Mouse (Mus musculus) forebrain, embryonic 14.5 days (tissue): Measurements from ENCODE around the gene Trpm3. TPM values are rescaled to one million over a fixed set of nuclear protein-coding genes. Genes with fewer than 3 reads are reported as not detected.
A peak's percentile ranks its signal among the peaks of the same experiment; 100 is the strongest.

ENCODE experiments used
- ATAC-seq: fragments of 200-750 bp; cut with Nextera tagmentation; 2 replicates; pipeline ENCODE4 v1.8.0; 2017; ENCODE audit warnings: mild to moderate bottlenecking, moderate library complexity
- DNase-seq: peaks from one replicate; pipeline ENCODE4 v3.0.0-alpha.2; 2015; ENCODE audit warnings: low spot score
- H3K27ac ChIP-seq: fragments of 300-500 bp; sonication (generic); 2 replicates; pipeline ENCODE4 v1.5.1; 2014; ENCODE audit warnings: low read depth, mild to moderate bottlenecking, control low read depth, low read length, moderate library complexity
- H3K27me3 ChIP-seq: fragments of 300-500 bp; sonication (generic); replicated peaks from 2 replicates; pipeline ENCODE4 v1.6.1; 2014; ENCODE audit warnings: low read length, control low read depth, mixed read lengths; ENCODE audit not compliant: control insufficient read depth, insufficient read depth
- H3K36me3 ChIP-seq: fragments of 300-500 bp; sonication (generic); 2 replicates; pipeline ENCODE4 v1.6.1; 2014; ENCODE audit warnings: low read length, control low read depth; ENCODE audit not compliant: control insufficient read depth, insufficient read depth
- H3K4me1 ChIP-seq: fragments of 300-500 bp; sonication (generic); 2 replicates; pipeline ENCODE4 v1.6.1; 2014; ENCODE audit warnings: antibody characterized with exemption, low read length, control low read depth; ENCODE audit not compliant: control insufficient read depth, insufficient read depth
- H3K4me2 ChIP-seq: fragments of 300-500 bp; sonication (generic); 2 replicates; pipeline ENCODE4 v1.6.1; 2014; ENCODE audit warnings: mild to moderate bottlenecking, control low read depth, low read length
- H3K4me3 ChIP-seq: fragments of 300-500 bp; sonication (generic); 2 replicates; pipeline ENCODE4 v1.5.1; 2014; ENCODE audit warnings: low read depth, low read length, control low read depth
- H3K9ac ChIP-seq: fragments of 300-500 bp; sonication (generic); 2 replicates; pipeline ENCODE4 v1.6.1; 2014; ENCODE audit warnings: mild to moderate bottlenecking, low read length, control low read depth, moderate library complexity
- H3K9me3 ChIP-seq: fragments of 300-500 bp; sonication (generic); replicated peaks from 2 replicates; pipeline ENCODE4 v1.6.1; 2016; ENCODE audit warnings: low read length, control low read depth, mixed read lengths; ENCODE audit not compliant: control insufficient read depth
- WGBS: fragments of 180-500 bp; shearing (Covaris S2); extraction: QIAGEN DNeasy Blood & Tissue Kit; methylation state at CpG from one replicate; pipeline ENCODE4 v1.1.7; 2014; 5-methylcytosine and 5-hydroxymethylcytosine counted together
- polyA plus RNA-seq: library from polyadenylated mRNA; unstranded; fragments of >200 nt; fragmentation: Nextera tagmentation; extraction: Ambion mirVana; gene quantifications from 2 replicates; pipeline ENCODE4 v1.2.1, GENCODE M21; 2014

The Trpm3 gene
- polyA plus RNA-seq, 1 experiment from 2014 or later, result 10.7 TPM

DNA sequence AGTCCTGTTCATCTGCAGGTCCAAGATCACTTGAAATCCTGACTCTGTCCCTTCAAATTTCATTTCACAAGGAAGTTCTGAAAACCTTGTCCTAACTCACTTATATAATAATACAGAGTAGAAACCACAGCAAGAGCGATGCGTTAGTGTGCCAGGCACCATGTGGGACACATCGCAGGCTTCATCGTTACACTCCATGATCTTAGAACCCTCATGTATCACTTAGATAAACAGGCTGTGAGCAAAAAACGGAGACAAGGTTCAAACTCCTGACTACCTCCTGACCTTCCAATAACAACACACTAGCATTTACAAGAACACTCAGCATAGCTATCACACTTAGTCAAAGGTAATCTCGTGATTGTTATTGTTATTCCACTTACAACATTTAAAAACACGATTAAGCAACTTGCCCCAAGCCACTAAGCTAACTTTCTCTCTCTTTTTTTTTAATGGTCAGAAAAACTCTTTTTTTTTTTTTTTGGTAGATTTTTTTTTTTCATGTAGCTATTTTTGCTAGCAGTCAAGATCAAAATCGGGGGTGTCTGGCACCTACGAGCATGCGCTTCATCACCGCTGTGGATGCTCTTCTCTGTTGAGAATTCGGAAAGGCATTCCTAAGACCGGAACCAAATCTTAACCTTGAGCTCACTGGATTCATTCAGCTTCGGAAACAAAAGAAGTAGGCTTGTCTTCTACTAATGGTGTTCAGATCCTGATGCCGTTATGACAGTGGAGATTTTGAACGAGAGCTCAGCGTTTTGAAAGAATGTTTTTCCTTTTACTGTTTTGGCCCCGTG, 784.2 kb downstream of the Trpm3 start:
- DNase-seq (no peak), ATAC-seq (no peak)
- Histone ChIP-seq H3K4me3 (no peak overlapping the region), H3K9me3 (no peaks in the 10 kb centered on the region), H3K36me3 (no peaks in the 10 kb centered on the region), H3K4me1 (no peaks in the 10 kb centered on the region), H3K27me3 (no peaks in the 10 kb centered on the region), H3K4me2 (no peak overlapping the region), H3K27ac (no peak overlapping the region), H3K9ac (no peak overlapping the region)
- 93% methylated on average over 18 of the region's 18 CpGs for WGBS

DNA sequence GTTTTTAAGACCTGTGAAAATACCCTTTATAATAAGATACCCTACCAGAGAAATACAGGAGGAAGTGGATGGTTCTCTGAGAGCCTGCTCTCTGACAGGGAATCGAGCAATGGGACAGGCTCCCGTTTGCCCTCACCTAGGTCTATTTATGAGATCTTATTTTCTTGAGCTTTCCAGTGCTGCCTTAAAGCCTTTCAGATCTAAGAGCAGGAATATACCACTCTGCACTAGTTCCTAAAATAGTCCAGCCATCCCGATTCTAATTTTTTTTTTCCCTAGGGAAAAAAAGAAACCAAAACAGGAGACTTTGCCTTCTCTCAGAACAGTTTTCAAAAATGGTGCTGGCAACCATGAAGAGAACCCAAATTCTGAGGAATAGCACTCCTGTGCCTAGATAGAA, 786.4 kb downstream of the Trpm3 start:
- no peaks in the 10 kb centered on the region; the same call in 1 of the 2 replicates for H3K4me1 ChIP-seq
- H3K4me2 ChIP-seq, result no peak overlapping the region
- H3K9me3 ChIP-seq, result no peaks in the 10 kb centered on the region
- no peaks in the 10 kb centered on the region for H3K27me3 ChIP-seq
- no peaks in the 10 kb centered on the region for H3K36me3 ChIP-seq
- no peak overlapping the region for H3K27ac ChIP-seq
- no peak overlapping the region for H3K9ac ChIP-seq
- DNase-seq (no peak), ATAC-seq (no peak)
- no peak overlapping the region for H3K4me3 ChIP-seq
- 88% methylated on average over 3 of the region's 3 CpGs for WGBS

DNA sequence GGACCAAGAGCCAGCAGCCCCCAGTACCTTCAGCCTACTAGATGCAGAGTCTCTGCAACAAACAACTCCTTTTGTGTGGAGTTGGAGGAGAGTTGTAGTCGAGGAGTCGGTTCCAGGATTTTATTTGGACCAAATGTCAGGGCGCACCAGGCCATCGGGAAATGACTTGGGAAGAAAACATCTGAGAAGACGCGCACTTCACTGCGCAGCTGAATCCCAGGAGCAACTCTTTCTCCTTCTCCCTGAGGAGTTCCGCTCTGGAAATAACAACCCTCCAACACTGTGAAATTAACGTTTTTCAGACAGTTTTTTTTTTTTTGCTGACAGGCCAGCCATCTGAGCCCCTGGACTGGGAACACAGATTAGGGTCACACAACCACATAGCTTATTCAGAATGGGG, 787.9 kb downstream of the Trpm3 start:
- ATAC-seq (no peak), DNase-seq (no peak)
- H3K9ac ChIP-seq, result no peak overlapping the region
- no peak overlapping the region for H3K4me2 ChIP-seq
- no peaks in the 10 kb centered on the region; the same call in 1 of the 2 replicates for H3K4me1 ChIP-seq
- 89% methylated on average over 9 of the region's 9 CpGs for WGBS
- H3K36me3 ChIP-seq, result no peaks in the 10 kb centered on the region
- no peak overlapping the region for H3K4me3 ChIP-seq
- no peaks in the 10 kb centered on the region for H3K9me3 ChIP-seq
- H3K27ac ChIP-seq, result no peak overlapping the region
- H3K27me3 ChIP-seq, result no peaks in the 10 kb centered on the region

DNA sequence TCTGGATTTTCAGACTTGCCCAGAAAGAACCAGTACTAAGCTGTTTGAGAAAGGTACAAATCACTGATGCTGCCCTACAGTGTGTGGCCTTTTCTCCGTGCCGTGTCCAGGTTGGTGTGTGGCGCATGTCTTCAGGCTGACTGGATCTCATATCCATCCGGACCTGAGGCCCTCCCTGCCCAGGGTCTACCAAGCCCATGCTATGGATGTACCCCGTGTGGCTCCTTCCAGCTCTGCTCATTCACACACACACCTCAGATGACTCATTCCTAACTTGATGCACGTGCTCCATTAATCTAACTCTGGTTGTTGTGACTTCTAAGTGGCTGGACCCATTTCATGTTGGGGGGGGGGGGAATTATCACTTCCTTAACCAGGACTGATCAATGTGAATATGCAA, 789.5 kb downstream of the Trpm3 start:
- 93% methylated on average over 6 of the region's 6 CpGs for WGBS
- H3K4me1 ChIP-seq, result no peaks in the 10 kb centered on the region; the same call in 1 of the 2 replicates
- no peak for ATAC-seq
- no peaks in the 10 kb centered on the region for H3K27me3 ChIP-seq
- no peaks in the 10 kb centered on the region for H3K36me3 ChIP-seq
- no peak overlapping the region for H3K4me2 ChIP-seq
- no peak overlapping the region for H3K27ac ChIP-seq
- H3K9me3 ChIP-seq, result no peaks in the 10 kb centered on the region
- no peak for DNase-seq
- no peak overlapping the region for H3K9ac ChIP-seq
- H3K4me3 ChIP-seq, result no peak overlapping the region

DNA sequence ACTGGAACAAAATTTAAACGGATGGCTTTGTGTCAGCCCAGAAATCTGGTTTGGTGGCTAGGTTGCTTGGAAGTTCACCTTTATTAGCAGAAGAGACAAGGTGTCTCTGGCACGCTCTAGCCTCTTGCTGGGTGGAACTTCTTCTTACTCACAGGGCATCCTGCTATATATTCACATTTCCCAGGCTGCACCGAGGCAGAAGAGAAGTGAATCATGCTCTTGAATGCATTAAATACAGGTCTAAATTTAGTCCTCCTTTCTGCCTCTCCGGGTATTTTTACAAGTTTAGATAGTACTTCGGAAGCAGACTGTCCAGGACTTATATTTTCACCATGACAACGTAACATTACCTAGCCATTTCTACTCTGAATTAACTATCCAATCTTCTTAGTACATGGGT, 790.9 kb downstream of the Trpm3 start:
- Histone ChIP-seq H3K27me3 (no peaks in the 10 kb centered on the region), H3K4me1 (no peaks in the 10 kb centered on the region; the same call in 1 of the 2 replicates), H3K4me3 (no peak overlapping the region), H3K27ac (no peak overlapping the region), H3K9ac (no peak overlapping the region), H3K9me3 (no peaks in the 10 kb centered on the region), H3K36me3 (no peaks in the 10 kb centered on the region), H3K4me2 (no peak overlapping the region)
- DNase-seq (no peak), ATAC-seq (no peak)
- 86% methylated on average over 6 of the region's 6 CpGs for WGBS

DNA sequence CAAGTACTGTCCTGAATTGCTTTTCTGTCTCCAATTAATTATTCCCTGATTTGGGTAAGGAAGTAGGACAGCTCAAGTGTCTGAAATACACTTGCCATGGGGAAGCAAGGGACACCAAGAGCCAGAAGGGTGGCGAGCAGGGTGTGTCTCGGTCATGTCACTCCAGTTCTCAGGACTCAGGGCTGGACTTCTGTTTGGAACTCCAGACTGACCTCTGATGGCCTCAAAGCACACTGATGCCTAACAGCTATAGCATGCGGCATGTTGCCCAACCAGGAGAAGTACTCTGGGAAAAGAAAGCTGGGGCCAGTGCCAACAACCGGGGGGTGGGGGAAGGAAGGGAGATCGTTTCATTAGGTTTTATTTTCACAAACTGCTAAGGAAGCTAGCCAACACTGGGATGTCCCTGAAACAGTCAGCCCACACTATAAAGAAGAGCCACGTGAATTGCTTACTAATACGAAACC, 791.6 kb downstream of the Trpm3 start:
- no peak overlapping the region for H3K9ac ChIP-seq
- WGBS, result 59% methylated on average over 7 of the region's 7 CpGs
- no peaks in the 10 kb centered on the region for H3K27me3 ChIP-seq
- no peak overlapping the region for H3K27ac ChIP-seq
- H3K4me1 ChIP-seq, result no peaks in the 10 kb centered on the region; the same call in 1 of the 2 replicates
- no peak overlapping the region for H3K4me2 ChIP-seq
- no peaks in the 10 kb centered on the region for H3K36me3 ChIP-seq
- H3K9me3 ChIP-seq, result no peaks in the 10 kb centered on the region
- ATAC-seq (peak; percentile 54; the same call in 1 of the 2 replicates), DNase-seq (peak; percentile 65)
- H3K4me3 ChIP-seq, result no peak overlapping the region

DNA sequence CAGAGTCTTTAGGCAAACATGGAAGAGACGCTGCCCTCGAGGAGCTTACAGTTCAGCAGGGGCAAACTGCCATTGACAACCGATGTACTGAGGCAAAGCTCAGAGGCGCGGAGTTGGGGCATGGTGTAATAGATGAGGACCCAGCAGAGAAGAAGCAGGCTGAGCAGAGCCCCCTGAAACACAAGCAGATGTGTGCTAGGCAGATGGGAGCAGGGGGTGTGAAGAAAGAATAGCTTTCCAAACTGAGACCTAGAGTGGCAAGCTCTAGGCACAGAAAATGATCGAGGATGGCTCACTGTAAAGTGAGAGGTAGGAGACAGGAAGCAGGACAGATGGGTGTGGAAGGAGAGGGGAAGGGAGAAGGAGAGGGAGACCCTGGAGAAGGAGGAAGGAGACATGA, 792.2 kb downstream of the Trpm3 start:
- WGBS, result 84% methylated on average over 6 of the region's 6 CpGs
- ATAC-seq (no peak), DNase-seq (no peak)
- Histone ChIP-seq H3K9ac (no peak overlapping the region), H3K27ac (no peak overlapping the region), H3K36me3 (no peaks in the 10 kb centered on the region), H3K4me3 (no peak overlapping the region), H3K27me3 (no peaks in the 10 kb centered on the region), H3K9me3 (no peaks in the 10 kb centered on the region), H3K4me1 (no peaks in the 10 kb centered on the region; the same call in 1 of the 2 replicates), H3K4me2 (no peak overlapping the region)

DNA sequence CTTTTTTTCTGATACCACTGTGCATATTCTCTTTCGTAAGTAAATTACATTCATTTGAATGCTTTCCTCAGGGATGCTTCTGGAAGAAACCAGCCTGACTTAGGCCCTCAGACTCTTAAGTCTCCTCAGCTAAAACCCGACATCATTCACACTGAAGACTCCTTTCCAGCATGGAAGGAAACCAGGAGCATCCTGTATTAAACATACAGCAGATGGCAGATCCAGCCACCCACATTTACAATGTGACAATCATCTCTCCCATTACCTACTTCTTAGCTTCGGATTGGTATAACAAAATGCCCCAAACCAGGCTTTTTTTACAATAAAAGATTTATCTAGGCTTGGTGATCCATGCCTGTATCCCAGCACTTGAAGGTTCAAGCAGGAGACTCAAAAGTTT, 796.2 kb downstream of the Trpm3 start:
- no peaks in the 10 kb centered on the region for H3K36me3 ChIP-seq
- no peak overlapping the region for H3K9ac ChIP-seq
- no peaks in the 10 kb centered on the region for H3K27me3 ChIP-seq
- H3K9me3 ChIP-seq, result no peaks in the 10 kb centered on the region
- DNase-seq, result no peak
- peaks cover 6% of the 10 kb centered on the region for H3K4me1 ChIP-seq
- peak overlapping the region; percentile 21; the same call in 1 of the 2 replicates for H3K27ac ChIP-seq
- ATAC-seq, result no peak
- 76% methylated on average over 3 of the region's 3 CpGs for WGBS
- H3K4me3 ChIP-seq, result no peak overlapping the region
- no peak overlapping the region for H3K4me2 ChIP-seq
